Mouse (Mus musculus) heart, embryonic 12.5 days (tissue): ENCODE data around the gene Cep290. TPM values are rescaled to one million over a fixed set of nuclear protein-coding genes. Genes with fewer than 3 reads are reported as not detected.
A peak's percentile ranks its signal among the peaks of the same experiment; 100 is the strongest.
"Not testable (repeated sequence)": the region's sequence is repeated elsewhere in the genome, so short reads cannot be mapped to it uniquely, and the experiment has no call there.

ENCODE experiments used
- ATAC-seq: fragments of 200-750 bp; cut with Nextera tagmentation; 2 replicates; pipeline ENCODE4 v1.8.0; 2017; ENCODE audit warnings: moderate TSS enrichment, moderate library complexity; ENCODE audit not compliant: insufficient number of reproducible peaks, low FRiP score
- H3K27ac ChIP-seq: fragments of 300-500 bp; sonication (generic); 2 replicates; pipeline ENCODE4 v1.5.1; 2016; ENCODE audit warnings: mild to moderate bottlenecking, moderate library complexity; ENCODE audit not compliant: poor library complexity, severe bottlenecking
- H3K27me3 ChIP-seq: fragments of 300-500 bp; sonication (generic); replicated peaks from 2 replicates; pipeline ENCODE4 v1.6.1; 2016; ENCODE audit warnings: mild to moderate bottlenecking, moderate library complexity
- H3K36me3 ChIP-seq: fragments of 300-500 bp; sonication (generic); 2 replicates; pipeline ENCODE4 v1.6.1; 2016; ENCODE audit warnings: mild to moderate bottlenecking, moderate library complexity
- H3K4me1 ChIP-seq: fragments of 300-500 bp; sonication (generic); replicated peaks from 2 replicates; pipeline ENCODE4 v1.6.1; 2016; ENCODE audit warnings: mild to moderate bottlenecking
- H3K4me2 ChIP-seq: fragments of 300-500 bp; sonication (generic); 2 replicates; pipeline ENCODE4 v1.6.1; 2016; ENCODE audit warnings: mild to moderate bottlenecking, moderate library complexity
- H3K4me3 ChIP-seq: fragments of 300-500 bp; sonication (generic); 2 replicates; pipeline ENCODE4 v1.5.1; 2016; ENCODE audit warnings: mild to moderate bottlenecking
- H3K9ac ChIP-seq: fragments of 300-500 bp; sonication (generic); 2 replicates; pipeline ENCODE4 v1.6.1; 2016; ENCODE audit warnings: mild to moderate bottlenecking, moderate library complexity
- H3K9me3 ChIP-seq: fragments of 300-500 bp; sonication (generic); replicated peaks from 2 replicates; pipeline ENCODE4 v1.6.1; 2016; ENCODE audit warnings: mild to moderate bottlenecking, moderate library complexity
- WGBS: fragments of 180-500 bp; shearing (Covaris S2); methylation state at CpG from one replicate; pipeline ENCODE4 v1.1.7; 2016; 5-methylcytosine and 5-hydroxymethylcytosine counted together
- polyA plus RNA-seq: library from polyadenylated mRNA; unstranded; fragments of >200 nt; fragmentation: Nextera tagmentation; extraction: Ambion mirVana; gene quantifications from 2 replicates; pipeline ENCODE4 v1.2.1, GENCODE M21; 2016

Gene Cep290
- polyA plus RNA-seq, 1 experiment from 2014 or later, result 2.7 TPM

DNA sequence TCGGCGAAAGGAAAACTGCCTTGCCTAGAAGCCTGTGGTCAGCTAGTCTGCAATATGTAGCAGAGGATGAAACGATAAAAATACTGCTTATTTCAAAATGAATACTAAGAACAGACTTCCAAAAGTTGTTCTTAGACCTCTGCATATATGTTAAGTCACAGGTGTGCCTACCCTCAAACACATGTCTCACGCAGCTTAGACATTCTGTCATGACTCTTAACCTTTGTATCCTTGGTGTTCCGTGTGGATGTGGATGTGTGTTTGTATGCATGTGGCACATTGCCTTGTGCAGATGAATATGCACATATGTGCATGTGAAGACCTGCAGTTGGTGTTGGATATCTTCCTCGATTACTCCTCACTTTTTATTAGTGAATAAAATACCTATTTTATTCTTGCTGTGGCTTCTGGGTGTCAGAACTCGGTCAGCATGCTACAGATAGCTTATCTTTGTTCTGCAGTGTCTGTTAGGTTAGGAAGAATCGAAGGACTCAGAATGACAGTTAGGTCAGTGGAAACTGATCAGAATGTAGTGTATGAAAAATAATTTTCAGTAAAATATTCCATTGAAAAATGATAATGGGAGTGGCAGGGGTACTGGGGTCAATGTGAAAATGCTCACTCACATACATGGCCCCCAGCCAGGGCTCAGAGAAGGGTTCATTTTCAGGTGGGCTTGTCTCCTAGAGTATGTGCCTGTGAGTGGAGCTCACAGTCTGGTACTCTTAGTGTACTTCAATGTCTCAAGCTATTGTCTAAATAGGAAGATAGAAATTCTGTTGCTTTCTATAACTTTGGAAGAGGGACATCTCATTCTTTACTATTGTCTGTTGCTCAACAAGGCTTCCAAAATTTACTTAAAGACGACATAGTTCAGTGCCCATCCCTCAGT lies 37.4 kb downstream of the Cep290 start:
- Histone ChIP-seq H3K9ac (no peak overlapping the region), H3K4me2 (no peak overlapping the region), H3K27me3 (no peaks in the 10 kb centered on the region), H3K4me3 (no peak overlapping the region), H3K4me1 (no peaks in the 10 kb centered on the region), H3K27ac (no peak overlapping the region), H3K9me3 (peaks cover 6% of the 10 kb centered on the region; the same call in 1 of the 2 replicates), H3K36me3 (peaks cover 7% of the 10 kb centered on the region)
- no peak for ATAC-seq
- WGBS, result 79% methylated on average over 9 of the region's 9 CpGs

GRCm38 (mm10) chr10:100556566-100557175 lies 69.3 kb downstream of the Cep290 start:
- 82% methylated on average over 3 of the region's 3 CpGs for WGBS
- H3K9ac ChIP-seq, result no peak overlapping the region
- no peak overlapping the region for H3K4me2 ChIP-seq
- ATAC-seq, result no peak
- H3K27ac ChIP-seq, result no peak overlapping the region
- no peak overlapping the region for H3K4me3 ChIP-seq
- H3K27me3 ChIP-seq, result no peaks in the 10 kb centered on the region
- H3K9me3 ChIP-seq, result no peaks in the 10 kb centered on the region
- no peaks in the 10 kb centered on the region for H3K4me1 ChIP-seq
- no peaks in the 10 kb centered on the region for H3K36me3 ChIP-seq

DNA sequence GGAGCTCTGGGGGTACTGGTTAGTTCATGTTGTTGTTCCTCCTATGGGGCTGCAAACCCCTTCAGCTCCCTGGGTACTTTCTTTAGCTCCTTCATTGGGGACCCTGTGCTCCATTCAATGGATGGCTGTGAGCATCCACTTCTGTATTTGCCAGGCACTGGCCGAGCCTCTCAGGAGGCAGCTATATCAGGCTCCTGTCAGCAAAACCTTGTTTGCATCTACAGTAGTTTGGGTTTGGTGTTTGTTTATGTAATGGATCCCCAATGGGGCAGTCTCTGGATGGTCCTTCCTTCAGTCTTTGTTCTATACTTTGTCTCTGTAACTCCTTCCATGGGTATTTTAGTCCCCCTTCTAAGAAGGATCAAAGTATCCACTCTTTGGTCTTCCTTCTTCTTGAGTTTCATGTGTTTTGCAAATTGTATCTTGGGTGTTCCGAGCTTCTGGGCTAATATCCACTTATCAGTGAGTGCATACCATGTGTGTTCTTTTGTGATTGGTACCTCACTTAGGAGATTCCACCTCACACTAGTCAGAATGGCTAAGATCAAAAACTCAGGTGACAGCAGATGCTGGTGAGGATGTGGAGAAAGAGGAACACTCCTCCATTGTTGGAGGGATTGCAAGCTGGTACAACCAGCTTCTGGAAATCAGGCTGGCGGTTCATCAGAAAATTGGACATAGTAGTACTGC lies 73.0 kb downstream of the Cep290 start:
- 78% methylated on average over 3 of the region's 3 CpGs for WGBS
- H3K27me3 ChIP-seq, result not testable (repeated sequence)

GRCm38 (mm10) chr10:100564112-100564511 lies 76.8 kb downstream of the Cep290 start:
- no peak for ATAC-seq
- no peaks in the 10 kb centered on the region for H3K27me3 ChIP-seq
- H3K36me3 ChIP-seq, result peaks cover 24% of the 10 kb centered on the region
- 61% methylated on average over 3 of the region's 3 CpGs for WGBS
- H3K4me3 ChIP-seq, result no peak overlapping the region
- no peaks in the 10 kb centered on the region for H3K4me1 ChIP-seq
- H3K27ac ChIP-seq, result no peak overlapping the region
- H3K9ac ChIP-seq, result no peak overlapping the region
- H3K9me3 ChIP-seq, result no peaks in the 10 kb centered on the region
- H3K4me2 ChIP-seq, result no peak overlapping the region

More for the DNA sequence above, 73.0 kb downstream of the Cep290 start:
- not testable (repeated sequence) for ATAC-seq, H3K27ac ChIP-seq, H3K9me3 ChIP-seq, H3K4me3 ChIP-seq, H3K9ac ChIP-seq, H3K4me2 ChIP-seq, H3K4me1 ChIP-seq
- peaks cover 16% of the 10 kb centered on the region for H3K36me3 ChIP-seq

DNA sequence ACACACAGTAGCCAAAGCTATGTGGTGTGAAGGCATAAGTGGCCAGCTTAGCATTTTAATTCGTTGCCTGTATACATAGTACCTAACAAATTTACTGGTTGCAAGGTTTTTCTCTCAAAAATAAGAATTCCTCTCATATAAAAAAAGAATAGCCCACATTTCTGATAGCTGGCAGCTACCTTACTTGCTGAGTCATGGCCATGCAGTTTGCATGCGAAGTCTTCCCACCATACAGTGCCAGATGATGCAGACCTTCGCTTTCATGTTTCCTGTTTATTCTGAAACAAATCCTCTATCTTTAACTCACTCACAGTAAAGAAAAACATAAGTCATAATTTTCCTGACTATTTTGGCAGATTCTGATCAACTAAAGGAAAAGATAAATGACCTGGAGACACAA lies 84.3 kb downstream of the Cep290 start:
- no peaks in the 10 kb centered on the region for H3K9me3 ChIP-seq

DNA sequence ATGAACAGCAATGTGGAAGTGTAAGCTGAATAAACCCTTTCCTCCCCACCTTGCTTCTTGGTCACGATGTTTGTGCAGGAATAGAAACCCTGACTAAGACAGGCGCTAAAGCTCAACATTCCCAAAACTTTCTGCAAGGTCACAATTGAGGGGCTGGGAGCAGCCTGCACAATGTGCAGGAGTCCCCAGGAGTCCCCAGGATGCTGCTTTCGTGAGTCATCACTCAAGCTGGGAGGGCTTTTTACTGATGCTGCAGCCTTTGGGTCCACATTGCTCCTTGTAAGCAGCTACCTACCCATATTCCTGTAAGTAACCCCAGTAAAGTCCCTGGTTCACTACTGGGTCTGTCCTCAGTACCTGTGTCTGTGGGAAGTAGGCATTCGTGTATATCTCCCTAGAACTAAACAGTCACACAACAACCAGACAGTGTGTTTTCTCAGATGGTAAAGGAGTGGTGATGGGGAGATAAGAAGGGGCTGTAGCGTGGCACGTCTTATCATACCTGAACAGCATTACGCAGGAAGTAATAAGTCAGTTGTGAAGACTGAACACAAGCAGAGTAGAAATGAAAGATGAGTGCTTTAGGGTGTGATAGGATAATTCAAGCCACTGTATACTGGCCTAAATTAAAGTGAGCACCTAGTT lies 87.3 kb downstream of the Cep290 start:
- no peak for ATAC-seq
- H3K27ac ChIP-seq, result no peak overlapping the region
- H3K4me3 ChIP-seq, result no peak overlapping the region
- H3K4me1 ChIP-seq, result no peaks in the 10 kb centered on the region
- H3K27me3 ChIP-seq, result no peaks in the 10 kb centered on the region
- no peaks in the 10 kb centered on the region for H3K9me3 ChIP-seq
- no peak overlapping the region for H3K4me2 ChIP-seq
- WGBS, result 78% methylated on average over 7 of the region's 7 CpGs
- H3K36me3 ChIP-seq, result peaks cover 38% of the 10 kb centered on the region
- H3K9ac ChIP-seq, result no peak overlapping the region

More for the DNA sequence above, 84.3 kb downstream of the Cep290 start:
- H3K4me3 ChIP-seq, result no peak overlapping the region
- H3K4me2 ChIP-seq, result no peak overlapping the region
- no peak overlapping the region for H3K27ac ChIP-seq
- no peak overlapping the region for H3K9ac ChIP-seq
- no peaks in the 10 kb centered on the region for H3K4me1 ChIP-seq
- H3K27me3 ChIP-seq, result no peaks in the 10 kb centered on the region
- 81% methylated on average over 3 of the region's 3 CpGs for WGBS
- H3K36me3 ChIP-seq, result peaks cover 30% of the 10 kb centered on the region
- no peak for ATAC-seq

DNA sequence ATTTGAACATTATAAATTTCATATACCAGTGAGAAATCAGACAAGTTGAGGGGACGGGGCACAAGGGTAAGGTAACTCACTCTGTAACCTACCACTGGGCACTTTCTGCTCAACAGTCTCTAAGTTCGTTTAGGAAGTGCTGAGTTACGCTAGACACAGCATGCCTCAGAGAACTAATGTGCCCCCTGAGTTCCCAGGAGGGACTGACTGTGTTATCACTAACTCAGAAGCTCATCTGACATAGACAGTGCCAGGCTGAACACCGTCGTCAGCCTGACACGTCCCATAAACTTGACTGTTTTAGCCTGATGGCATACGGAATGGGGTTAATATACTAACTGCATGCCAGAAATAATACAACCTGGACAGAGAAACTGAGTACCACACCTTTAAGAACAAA lies 87.9 kb downstream of the Cep290 start:
- 80% methylated on average over 7 of the region's 7 CpGs for WGBS
- H3K27me3 ChIP-seq, result no peaks in the 10 kb centered on the region
- no peak for ATAC-seq

GRCm38 (mm10) chr10:100584178-100584577 lies 96.8 kb downstream of the Cep290 start:
- Histone ChIP-seq H3K4me2 (no peak overlapping the region), H3K4me1 (peaks cover 3% of the 10 kb centered on the region; the same call in 1 of the 2 replicates), H3K36me3 (peaks cover 9% of the 10 kb centered on the region; the same call in 1 of the 2 replicates), H3K4me3 (no peak overlapping the region), H3K9ac (no peak overlapping the region), H3K27me3 (no peaks in the 10 kb centered on the region), H3K27ac (no peak overlapping the region), H3K9me3 (no peaks in the 10 kb centered on the region)
- no peak for ATAC-seq
- 72% methylated on average over 3 of the region's 3 CpGs for WGBS

More for the DNA sequence above, 87.9 kb downstream of the Cep290 start:
- Histone ChIP-seq H3K36me3 (peaks cover 38% of the 10 kb centered on the region), H3K4me1 (no peaks in the 10 kb centered on the region), H3K9me3 (no peaks in the 10 kb centered on the region), H3K27ac (no peak overlapping the region), H3K9ac (no peak overlapping the region), H3K4me2 (no peak overlapping the region), H3K4me3 (no peak overlapping the region)

GRCm38 (mm10) chr10:100588524-100588923 lies 101.2 kb downstream of the Cep290 start:
- Histone ChIP-seq H3K36me3 (peaks cover 9% of the 10 kb centered on the region; the same call in 1 of the 2 replicates), H3K9ac (peak overlapping the region; percentile 76), H3K9me3 (no peaks in the 10 kb centered on the region), H3K4me2 (peak overlapping the region; percentile 75), H3K27me3 (no peaks in the 10 kb centered on the region), H3K4me3 (peak overlapping the region; percentile 80), H3K27ac (peak overlapping the region; percentile 53; the same call in 1 of the 2 replicates), H3K4me1 (peaks cover 3% of the 10 kb centered on the region; the same call in 1 of the 2 replicates)
- ATAC-seq, result no peak; the same call in 1 of the 2 replicates
- WGBS, result 40% methylated on average over 7 of the region's 7 CpGs

DNA sequence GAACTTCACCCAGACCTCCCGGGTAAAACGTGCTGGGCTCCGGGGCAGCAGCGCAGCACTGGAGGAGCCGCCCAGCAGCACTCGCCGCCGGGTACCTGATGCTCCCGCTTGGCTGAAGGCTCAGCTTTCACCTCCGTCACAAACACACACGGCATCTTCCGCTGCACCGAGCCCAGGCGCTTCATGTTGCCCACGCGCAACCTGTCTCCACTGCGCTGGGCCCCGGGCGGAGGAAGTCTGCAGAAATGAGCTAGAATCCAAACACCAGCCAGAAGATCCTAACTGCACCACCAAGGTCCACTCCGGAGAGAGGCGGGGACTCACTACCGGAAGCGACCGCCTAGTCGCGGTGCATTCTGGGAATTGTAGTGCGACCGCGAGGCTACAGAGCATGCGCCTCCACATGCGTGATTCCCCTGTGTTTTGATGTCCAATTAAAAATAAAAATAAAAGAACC lies 101.6 kb downstream of the Cep290 start:
- Histone ChIP-seq H3K27ac (peak overlapping the region; percentile 53; the same call in 1 of the 2 replicates), H3K4me3 (peak overlapping the region; percentile 80), H3K4me1 (peaks cover 3% of the 10 kb centered on the region; the same call in 1 of the 2 replicates), H3K9me3 (no peaks in the 10 kb centered on the region), H3K9ac (peak overlapping the region; percentile 76), H3K4me2 (peak overlapping the region; percentile 75), H3K36me3 (peaks cover 9% of the 10 kb centered on the region; the same call in 1 of the 2 replicates), H3K27me3 (no peaks in the 10 kb centered on the region)
- ATAC-seq, result peak; percentile 99
- under 1% methylated on average over 31 of the region's 31 CpGs for WGBS
